In genomic region chr11:95666529-95667149, GRCm38 (mm10) we compare ENCODE assay signal across 8 mouse cellular contexts. TPM values are rescaled to one million over a fixed set of nuclear protein-coding genes. Genes with fewer than 3 reads are reported as not detected.
DNase-seq lines count a peak whose midpoint lies in the region; ATAC-seq and TF ChIP-seq lines count a peak whose summit lies in the region.

TSS of gene Phb (plus strand) at chr11:95666957.

- peaks cover 20% of the 10 kb centered on the region for H3K79me2 ChIP-seq in CH12.LX (replicated peaks; ENCODE audit: control insufficient read depth, extremely low read depth, insufficient read depth, poor library complexity, severe bottlenecking)

- peak within 1 kb of the TSS; percentile 86 to 96 (median 88) for H3K4me3 ChIP-seq in CH12.LX (replicated peaks in 1 of 3; ENCODE audit: low read depth in 2 of 3, low read length in 2 of 3, poor library complexity in 1 of 3)
- peak within 1 kb of the TSS; percentile 74 for H3K4me3 ChIP-seq in forebrain, embryonic 11.5 days (ENCODE audit: low read depth, low read length)
- H3K4me3 ChIP-seq in heart, embryonic 16.5 days (ENCODE audit: low read length): peak within 1 kb of the TSS; percentile 91
- peak within 1 kb of the TSS; percentile 70 for H3K4me3 ChIP-seq in liver, embryonic 15.5 days (replicated peaks)
- H3K4me3 ChIP-seq in neural tube, embryonic 12.5 days: peak within 1 kb of the TSS; percentile 74

- peak; percentile 100 for DNase-seq in CH12.LX (ENCODE audit: extremely low read depth)
- DNase-seq in c-Kit-positive CD71-positive TER-119-negative erythroid progenitor cells, embryonic 14.5 days (ENCODE audit: low read depth): peak; percentile 97
- DNase-seq in forebrain, embryonic 11.5 days (ENCODE audit: low spot score): peak; percentile 97
- DNase-seq in kidney, postnatal 36 days: peak; percentile 96 to 99
- peak; percentile 100 for DNase-seq in telencephalon, adult 2 months (ENCODE audit: low read depth, low spot score)

- H3K9ac ChIP-seq in CH12.LX (ENCODE audit: insufficient read depth, low read depth): peak within 1 kb of the TSS; percentile 90
- peak within 1 kb of the TSS; percentile 71 for H3K9ac ChIP-seq in forebrain, embryonic 11.5 days (ENCODE audit: low read length)
- peak within 1 kb of the TSS; percentile 89 for H3K9ac ChIP-seq in heart, embryonic 16.5 days (ENCODE audit: low read length)
- peak within 1 kb of the TSS; percentile 59 for H3K9ac ChIP-seq in liver, embryonic 15.5 days
- peak within 1 kb of the TSS; percentile 65 for H3K9ac ChIP-seq in neural tube, embryonic 12.5 days

- no peak for TF ChIP-seq CTCF in CH12.LX (conservative IDR thresholded peaks at IDR 0.05 in 1 of 2, IDR thresholded peaks at IDR 0.05 in 1 of 2; ENCODE audit: low read depth in 2 of 2, low read length in 2 of 2)

- peaks cover 5% of the 10 kb centered on the region for H3K9me3 ChIP-seq in CH12.LX (replicated peaks; ENCODE audit: low read length)
- H3K9me3 ChIP-seq in forebrain, embryonic 11.5 days (ENCODE audit: control insufficient read depth, low read length): no peaks in the 10 kb centered on the region
- no peaks in the 10 kb centered on the region for H3K9me3 ChIP-seq in heart, embryonic 16.5 days (replicated peaks; ENCODE audit: control insufficient read depth, low read length)
- no peaks in the 10 kb centered on the region for H3K9me3 ChIP-seq in liver, embryonic 15.5 days (replicated peaks)
- H3K9me3 ChIP-seq in neural tube, embryonic 12.5 days: no peaks in the 10 kb centered on the region

- peak; percentile 96 for ATAC-seq in forebrain, embryonic 11.5 days (replicated peaks; ENCODE audit: low FRiP score)
- ATAC-seq in heart, embryonic 16.5 days (replicated peaks; ENCODE audit: extremely low read depth, insufficient read depth, low FRiP score): peak; percentile 96
- peak; percentile 95 for ATAC-seq in liver, embryonic 15.5 days (ENCODE audit: insufficient read depth)
- ATAC-seq in neural tube, embryonic 12.5 days (ENCODE audit: low FRiP score, low read depth): peak; percentile 94

- TF ChIP-seq EP300 in CH12.LX (IDR thresholded peaks at IDR 0.05; ENCODE audit: low read length): no peak

- WGBS in forebrain, embryonic 11.5 days: 1% methylated on average over 25 of the region's 25 CpGs
- WGBS in heart, embryonic 16.5 days: under 1% methylated on average over 25 of the region's 25 CpGs
- WGBS in liver, embryonic 15.5 days (ENCODE audit: insufficient replicate concordance): under 1% methylated on average over 25 of the region's 25 CpGs
- WGBS in neural tube, embryonic 12.5 days: 1% methylated on average over 25 of the region's 25 CpGs

- peak within 1 kb of the TSS; percentile 52; the same call in 1 of the 2 replicates for H3K27ac ChIP-seq in CH12.LX (ENCODE audit: insufficient read depth, low read depth)
- no peak within 1 kb of the TSS for H3K27ac ChIP-seq in forebrain, embryonic 11.5 days (ENCODE audit: low read depth, low read length)
- peak within 1 kb of the TSS; percentile 92 for H3K27ac ChIP-seq in heart, embryonic 16.5 days (ENCODE audit: low read length)
- peak within 1 kb of the TSS; percentile 74 for H3K27ac ChIP-seq in liver, embryonic 15.5 days (replicated peaks)
- no peak within 1 kb of the TSS for H3K27ac ChIP-seq in neural tube, embryonic 12.5 days

- TF ChIP-seq POLR2A in CH12.LX (IDR thresholded peaks at IDR 0.05; ENCODE audit: low read depth, low read length): peak; percentile 98

- dilution Hi-C loops in CH12.LX (cut with MboI; ENCODE audit: extremely low pct_ligation_motif_present, extremely low pct_unique_long_range_greater_than_20kb, low sequenced_read_pairs): no loop called here

- H3K27me3 ChIP-seq in CH12.LX (replicated peaks): no peaks in the 10 kb centered on the region
- no peaks in the 10 kb centered on the region for H3K27me3 ChIP-seq in forebrain, embryonic 11.5 days (ENCODE audit: control insufficient read depth, insufficient read depth, low read length)
- H3K27me3 ChIP-seq in heart, embryonic 16.5 days (ENCODE audit: control insufficient read depth, insufficient read depth, low read length): no peaks in the 10 kb centered on the region
- no peaks in the 10 kb centered on the region for H3K27me3 ChIP-seq in liver, embryonic 15.5 days
- H3K27me3 ChIP-seq in neural tube, embryonic 12.5 days (replicated peaks): no peaks in the 10 kb centered on the region

- no peak for TF ChIP-seq RAD21 in CH12.LX (IDR thresholded peaks at IDR 0.05; ENCODE audit: low read depth, low read length)

- H3K4me2 ChIP-seq in CH12.LX (ENCODE audit: insufficient read depth, low read depth, poor library complexity, severe bottlenecking): peak within 1 kb of the TSS; percentile 88
- H3K4me2 ChIP-seq in forebrain, embryonic 11.5 days (ENCODE audit: low read depth, low read length, severe bottlenecking): peak within 1 kb of the TSS; percentile 85
- peak within 1 kb of the TSS; percentile 91 for H3K4me2 ChIP-seq in heart, embryonic 16.5 days (ENCODE audit: low read depth, low read length)
- peak within 1 kb of the TSS; percentile 82 for H3K4me2 ChIP-seq in liver, embryonic 15.5 days
- H3K4me2 ChIP-seq in neural tube, embryonic 12.5 days (replicated peaks): peak within 1 kb of the TSS; percentile 87

- in situ Hi-C loops in CH12.LX (cut with MboI; ENCODE audit: low pct_ligation_motif_present, low pct_unique_long_range_greater_than_20kb, low sequenced_read_pairs): loop anchor here (25.0 kb wide), 1 partner anchor 279 kb away; the partner anchor contains the start of gene Slc35b1

- peaks cover 22 to 35% of the 10 kb centered on the region in 2 experiments for H3K36me3 ChIP-seq in CH12.LX (replicated peaks in 1 of 2; ENCODE audit: control insufficient read depth in 1 of 2, insufficient read depth in 1 of 2, low read length in 1 of 2)
- H3K36me3 ChIP-seq in forebrain, embryonic 11.5 days (ENCODE audit: control insufficient read depth, insufficient read depth, low read length): no peaks in the 10 kb centered on the region; the same call in 1 of the 2 replicates
- peaks cover 27% of the 10 kb centered on the region for H3K36me3 ChIP-seq in heart, embryonic 16.5 days (ENCODE audit: control insufficient read depth, insufficient read depth)
- H3K36me3 ChIP-seq in liver, embryonic 15.5 days (replicated peaks): peaks cover 30% of the 10 kb centered on the region
- H3K36me3 ChIP-seq in neural tube, embryonic 12.5 days: peaks cover 26% of the 10 kb centered on the region

- H3K4me1 ChIP-seq in CH12.LX (ENCODE audit: control insufficient read depth in 1 of 2, insufficient read depth in 2 of 2): peaks cover 2 to 42% of the 10 kb centered on the region in 2 experiments; a peak in 3 of 4 replicates
- H3K4me1 ChIP-seq in forebrain, embryonic 11.5 days (replicated peaks; ENCODE audit: control insufficient read depth, insufficient read depth, low read length): peaks cover 3% of the 10 kb centered on the region
- H3K4me1 ChIP-seq in heart, embryonic 16.5 days (ENCODE audit: control insufficient read depth, insufficient read depth, low read length): peaks cover 8% of the 10 kb centered on the region; the same call in 1 of the 2 replicates
- peaks cover 23% of the 10 kb centered on the region for H3K4me1 ChIP-seq in liver, embryonic 15.5 days (replicated peaks)
- peaks cover 10% of the 10 kb centered on the region for H3K4me1 ChIP-seq in neural tube, embryonic 12.5 days

TF ChIP-seq in CH12.LX, 34 proteins besides CTCF, POLR2A, EP300 and RAD21 (continues in another document):
- TF ChIP-seq MAX (IDR thresholded peaks at IDR 0.05; ENCODE audit: low read length): peak; percentile 98
- peak; percentile 99; the same call in 1 of the 2 replicates for TF ChIP-seq GABPA (IDR thresholded peaks at IDR 0.05; ENCODE audit: insufficient replicate concordance, low read depth, low read length)
- peak; percentile 76 for TF ChIP-seq TCF12 (IDR thresholded peaks at IDR 0.05; ENCODE audit: low read depth, low read length)
- no peak; the same call in 1 of the 2 replicates for TF ChIP-seq ETS1 (conservative IDR thresholded peaks at IDR 0.05; ENCODE audit: low read depth, low read length)
- TF ChIP-seq USF2 (conservative IDR thresholded peaks at IDR 0.05; ENCODE audit: low read depth, low read length): peak; percentile 12; the same call in 1 of the 2 replicates
- TF ChIP-seq PAX5 (IDR thresholded peaks at IDR 0.05; ENCODE audit: low read length): no peak
- TF ChIP-seq E2F4 (IDR thresholded peaks at IDR 0.05; ENCODE audit: insufficient replicate concordance, low read depth, low read length): no peak
- TF ChIP-seq KAT2A (IDR thresholded peaks at IDR 0.05; ENCODE audit: insufficient replicate concordance, low read length): peak; percentile 100
- TF ChIP-seq ZMIZ1 (IDR thresholded peaks at IDR 0.05; ENCODE audit: low read depth, low read length): peak; percentile 78
- peak; percentile 94 for TF ChIP-seq HCFC1 (IDR thresholded peaks at IDR 0.05; ENCODE audit: low read depth, low read length)
- TF ChIP-seq CHD1 (IDR thresholded peaks at IDR 0.05; ENCODE audit: low read depth, low read length): no peak
- TF ChIP-seq ELF1 (IDR thresholded peaks at IDR 0.05; ENCODE audit: low read depth, low read length): peak; percentile 94
- peak; percentile 100 for TF ChIP-seq BHLHE40 (IDR thresholded peaks at IDR 0.05; ENCODE audit: low read depth, low read length)
- TF ChIP-seq IRF4 (IDR thresholded peaks at IDR 0.05; ENCODE audit: low read depth, low read length): 0 out of 2 replicates have a peak, but pooled peaks have one; percentile 19
- TF ChIP-seq JUND (conservative IDR thresholded peaks at IDR 0.05; ENCODE audit: low read depth, low read length): no peak; the same call in 1 of the 2 replicates
- TF ChIP-seq NELFE (IDR thresholded peaks at IDR 0.05; ENCODE audit: low read depth, low read length): peak; percentile 89
- peak; percentile 99 for TF ChIP-seq MXI1 (IDR thresholded peaks at IDR 0.05; ENCODE audit: low read depth, low read length)
- TF ChIP-seq NRF1 (IDR thresholded peaks at IDR 0.05; ENCODE audit: low read depth, low read length): peak; percentile 88
- peak; percentile 99 for TF ChIP-seq MYC (IDR thresholded peaks at IDR 0.05; ENCODE audit: low read depth, low read length)
- TF ChIP-seq USF1 (IDR thresholded peaks at IDR 0.05; ENCODE audit: low read depth, low read length): peak; percentile 53
- TF ChIP-seq CHD2 (IDR thresholded peaks at IDR 0.05; ENCODE audit: low read length): peak; percentile 98
- no peak for TF ChIP-seq ZKSCAN1 (IDR thresholded peaks at IDR 0.05; ENCODE audit: borderline replicate concordance, low read depth, low read length)

RNA-seq across cellular contexts. Expression of gene Phb, which starts in this region (rescaled TPM):
- 512 and 606 TPM in 2 replicates for total RNA-seq in CH12.LX (2012; rRNA removed)
- total RNA-seq in CH12.LX (2014; rRNA removed): 699 and 784 TPM in 2 replicates
- polyA plus RNA-seq in CH12.LX (2012; ENCODE audit: insufficient read length, low read depth): 405 and 413 TPM in 2 replicates
- 198 and 205 TPM in 2 replicates for polyA plus RNA-seq in forebrain, embryonic 11.5 days (2014; fragmentation: Nextera tagmentation; extraction: Ambion mirVana)
- polyA plus RNA-seq in heart, embryonic 16.5 days (2015; fragmentation: Nextera tagmentation; extraction: Ambion mirVana): 295 and 306 TPM in 2 replicates
- 113 and 129 TPM in 2 replicates for polyA plus RNA-seq in liver, embryonic 15.5 days (2015; fragmentation: Nextera tagmentation; extraction: Ambion mirVana)
- 197 and 200 TPM in 2 replicates for polyA plus RNA-seq in neural tube, embryonic 12.5 days (2016; fragmentation: Nextera tagmentation; extraction: Ambion mirVana)

Comparison
In these comparisons a context has a peak if more than half of its experiments do, and no peak if none do; other contexts are left out.
1. H3K27ac ChIP-seq: peak in CH12.LX (single experiment), heart, embryonic 16.5 days (single experiment) and liver, embryonic 15.5 days (single experiment); none in forebrain, embryonic 11.5 days (single experiment) and neural tube, embryonic 12.5 days (single experiment).
2. Peak in every context shown above with its lines, with median percentiles within 50 percentile points of each other: DNase-seq, H3K4me2 ChIP-seq, H3K4me3 ChIP-seq, H3K9ac ChIP-seq and ATAC-seq.